Mouse (Mus musculus): Measurements from ENCODE around the gene Ndufs2. TPM values are rescaled to one million over a fixed set of nuclear protein-coding genes. Genes with fewer than 3 reads are reported as not detected.
A peak's percentile ranks its signal among the peaks of the same experiment; 100 is the strongest.

The Ndufs2 gene
- polyA plus RNA-seq, 1 experiment from 2014 or later: 264 TPM

DNA sequence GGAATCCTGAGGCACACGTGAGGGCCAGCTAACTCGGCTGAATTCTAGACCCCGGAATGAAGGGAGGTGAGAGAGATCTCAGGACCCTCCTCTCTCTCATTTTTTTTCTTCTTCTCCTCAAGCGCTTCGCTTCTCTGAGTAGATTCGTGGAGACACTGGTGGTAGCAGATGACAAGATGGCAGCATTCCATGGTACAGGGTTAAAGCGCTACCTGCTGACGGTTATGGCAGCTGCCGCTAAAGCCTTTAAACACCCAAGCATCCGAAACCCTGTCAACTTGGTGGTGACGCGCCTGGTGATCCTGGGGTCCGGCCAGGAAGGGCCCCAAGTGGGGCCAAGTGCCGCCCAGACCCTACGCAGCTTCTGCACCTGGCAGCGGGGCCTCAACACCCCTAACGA, 1.2 kb upstream of the Ndufs2 start:
- 46% methylated on average over 17 of the region's 17 CpGs for WGBS
- no peaks in the 10 kb centered on the region for H3K9me3 ChIP-seq (ENCODE audit: control insufficient read depth, low read length)
- DNase-seq (ENCODE audit: low spot score) (peak; percentile 36), ATAC-seq (ENCODE audit: insufficient number of reproducible peaks, low FRiP score, low TSS enrichment, low read depth) (no peak)
- peaks cover 3% of the 10 kb centered on the region for H3K36me3 ChIP-seq (ENCODE audit: control insufficient read depth, insufficient read depth, low read length)
- peaks cover 29% of the 10 kb centered on the region for H3K4me1 ChIP-seq (ENCODE audit: control insufficient read depth, insufficient read depth, low read length)
- H3K4me2 ChIP-seq (ENCODE audit: low read depth, severe bottlenecking): peak overlapping the region; percentile 66
- peak overlapping the region; percentile 83 for H3K27ac ChIP-seq (replicated peaks; ENCODE audit: low read depth, low read length)
- H3K4me3 ChIP-seq (ENCODE audit: low read depth, low read length): peak overlapping the region; percentile 24; the same call in 1 of the 2 replicates
- H3K27me3 ChIP-seq (ENCODE audit: control insufficient read depth, insufficient read depth, low read length): no peaks in the 10 kb centered on the region
- H3K9ac ChIP-seq (ENCODE audit: low read length): peak overlapping the region; percentile 61

DNA sequence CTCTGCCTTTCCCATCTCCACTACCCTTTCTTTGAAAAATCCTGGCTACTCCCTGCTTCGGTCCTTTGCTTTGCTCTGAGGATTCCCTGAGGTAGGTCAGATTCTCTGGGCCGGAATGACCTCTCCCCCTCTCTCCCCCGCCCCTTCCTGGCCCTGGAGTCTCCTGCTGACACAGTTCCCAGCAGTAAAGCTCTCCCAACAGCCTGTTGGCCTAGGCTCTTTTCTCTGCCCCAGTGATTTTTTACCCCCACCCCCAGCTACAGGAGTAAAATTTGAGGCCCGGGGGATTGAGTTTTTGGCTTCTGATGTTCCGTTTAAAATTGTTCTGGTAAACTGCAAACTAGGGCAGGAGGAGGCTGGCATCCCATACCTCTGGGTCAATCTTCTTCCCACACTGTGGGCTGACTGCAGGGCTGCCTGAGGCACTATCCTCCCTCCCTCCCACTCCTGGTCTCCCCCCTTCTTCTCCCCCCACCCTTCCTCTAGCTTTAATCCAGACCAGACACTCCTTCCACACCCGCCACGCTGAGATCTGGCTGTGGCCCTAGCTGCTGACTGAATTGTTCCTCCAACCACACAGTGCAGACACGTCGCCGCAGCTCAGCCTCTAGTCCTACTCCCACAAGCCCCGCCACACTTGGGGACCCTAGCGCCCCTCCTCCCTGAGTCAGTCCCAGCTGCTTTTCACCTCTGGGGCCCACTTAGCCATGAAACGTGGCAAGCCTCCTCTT, 571 bp upstream of the Ndufs2 start:
- Histone ChIP-seq H3K9me3 (ENCODE audit: control insufficient read depth, low read length) (no peaks in the 10 kb centered on the region), H3K9ac (ENCODE audit: low read length) (peak overlapping the region; percentile 61), H3K36me3 (ENCODE audit: control insufficient read depth, insufficient read depth, low read length) (peaks cover 3% of the 10 kb centered on the region), H3K27ac (replicated peaks; ENCODE audit: low read depth, low read length) (peak overlapping the region; percentile 83), H3K4me2 (ENCODE audit: low read depth, severe bottlenecking) (peak overlapping the region; percentile 66), H3K4me3 (ENCODE audit: low read depth, low read length) (peak overlapping the region; percentile 24), H3K4me1 (ENCODE audit: control insufficient read depth, insufficient read depth, low read length) (peaks cover 29% of the 10 kb centered on the region), H3K27me3 (ENCODE audit: control insufficient read depth, insufficient read depth, low read length) (no peaks in the 10 kb centered on the region)
- DNase-seq (ENCODE audit: low spot score) (peak; percentile 63), ATAC-seq (ENCODE audit: insufficient number of reproducible peaks, low FRiP score, low TSS enrichment, low read depth) (peak; percentile 36)
- 2% methylated on average over 13 of the region's 13 CpGs for WGBS

DNA sequence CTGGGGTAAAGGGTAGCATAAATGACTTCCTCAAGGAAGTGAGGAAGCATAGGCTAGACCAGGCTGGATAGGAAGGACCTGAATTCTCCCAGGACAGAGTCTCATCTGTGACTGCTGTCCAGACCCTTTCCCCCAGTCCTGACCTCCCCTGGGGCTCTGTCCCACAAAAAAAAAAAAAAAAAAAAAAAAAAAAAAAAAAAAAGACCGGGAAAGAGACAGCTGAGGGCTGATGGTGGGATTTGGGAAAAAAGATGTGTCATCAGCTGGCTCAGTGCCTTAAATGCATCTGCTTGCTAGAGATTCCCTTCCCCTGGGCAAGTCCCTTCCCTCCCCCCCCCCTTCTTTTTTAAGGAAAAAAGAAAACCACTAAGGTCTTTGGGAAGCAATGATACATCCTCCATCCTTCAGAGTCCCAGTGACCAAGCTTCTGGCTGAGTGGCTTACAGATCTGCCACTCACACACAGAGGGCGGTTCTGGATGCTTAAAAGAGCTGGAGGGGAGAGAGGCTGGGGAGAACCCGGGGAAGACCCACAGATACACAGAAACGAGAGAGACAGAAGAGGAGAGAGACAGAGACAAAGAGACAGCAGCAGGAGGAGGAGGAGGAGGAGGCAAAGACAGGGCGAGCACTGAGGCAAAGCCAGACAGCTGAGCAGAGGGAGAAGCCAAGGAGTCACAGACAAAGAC, 1.1 kb downstream of the Ndufs2 start, which contains the start of gene Adamts4:
Gene Adamts4 (plus strand): TSS at position 509 of the 688 bp plus-strand sequence.
- 21% methylated on average over 5 of the region's 5 CpGs for WGBS
- DNase-seq (ENCODE audit: low spot score) (peak; percentile 70), ATAC-seq (ENCODE audit: insufficient number of reproducible peaks, low FRiP score, low TSS enrichment, low read depth) (no peak)

DNA sequence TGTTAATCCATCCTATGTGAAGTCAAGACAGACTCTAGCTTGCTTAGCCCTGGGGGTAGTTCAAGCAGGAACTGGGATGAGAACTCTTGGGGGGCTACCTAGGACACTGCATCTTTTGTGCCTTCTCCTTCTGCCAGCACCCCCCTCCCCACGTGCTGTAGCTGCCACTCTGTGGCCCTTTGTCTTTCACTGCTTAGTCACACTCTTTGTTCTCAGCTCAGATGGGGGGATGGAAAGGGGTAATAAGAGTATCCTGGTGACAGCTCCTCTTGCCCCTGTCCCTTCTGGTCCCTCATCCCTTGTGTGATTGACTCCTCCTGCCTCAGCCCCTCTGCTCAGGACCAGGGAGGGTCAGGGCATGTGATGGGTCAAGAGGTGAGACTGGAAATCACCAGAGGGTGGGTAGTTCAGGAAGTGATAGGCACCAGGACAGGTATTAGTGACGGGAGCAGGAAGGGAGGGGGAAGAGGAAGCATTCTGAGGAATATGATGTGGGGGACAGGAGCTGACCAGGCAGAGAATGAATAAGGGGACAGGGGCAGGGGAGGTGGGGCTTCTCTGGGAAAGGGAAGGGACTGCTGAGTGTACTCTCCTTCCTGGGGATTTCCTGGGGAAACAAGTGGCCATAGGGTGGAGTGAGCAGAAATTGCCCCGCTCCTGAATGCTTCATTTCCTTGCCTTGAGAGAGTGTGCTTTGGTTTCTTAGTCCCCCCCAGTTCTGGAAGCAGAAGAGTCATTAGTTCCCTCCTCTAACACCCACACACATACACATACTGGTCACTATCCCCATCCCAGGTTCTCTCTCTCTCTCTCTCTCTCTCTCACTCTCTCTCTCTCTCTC, 2.6 kb downstream of the Ndufs2 start:
- Histone ChIP-seq H3K4me3 (ENCODE audit: low read depth, low read length) (no peak overlapping the region), H3K4me1 (ENCODE audit: control insufficient read depth, insufficient read depth, low read length) (peaks cover 35% of the 10 kb centered on the region), H3K9ac (ENCODE audit: low read length) (peak overlapping the region; percentile 30; the same call in 1 of the 2 replicates), H3K4me2 (ENCODE audit: low read depth, severe bottlenecking) (no peak overlapping the region), H3K27ac (replicated peaks; ENCODE audit: low read depth, low read length) (peak overlapping the region; percentile 74), H3K36me3 (ENCODE audit: control insufficient read depth, insufficient read depth, low read length) (peaks cover 4% of the 10 kb centered on the region; the same call in 1 of the 2 replicates), H3K27me3 (ENCODE audit: control insufficient read depth, insufficient read depth, low read length) (no peaks in the 10 kb centered on the region), H3K9me3 (ENCODE audit: control insufficient read depth, low read length) (no peaks in the 10 kb centered on the region)
- no peak for DNase-seq (ENCODE audit: low spot score)
- whole genome bisulfite sequencing: 33% methylated on average over 3 of the region's 3 CpGs
- no peak for ATAC-seq (ENCODE audit: insufficient number of reproducible peaks, low FRiP score, low TSS enrichment, low read depth)

More for the DNA sequence above, 1.1 kb downstream of the Ndufs2 start, which contains the start of gene Adamts4:
- peaks cover 35% of the 10 kb centered on the region for H3K4me1 ChIP-seq (ENCODE audit: control insufficient read depth, insufficient read depth, low read length)
- H3K9me3 ChIP-seq (ENCODE audit: control insufficient read depth, low read length): no peaks in the 10 kb centered on the region
- no peaks in the 10 kb centered on the region for H3K27me3 ChIP-seq (ENCODE audit: control insufficient read depth, insufficient read depth, low read length)
- H3K4me3 ChIP-seq (ENCODE audit: low read depth, low read length): peak within 1 kb of the TSS; percentile 24
- H3K27ac ChIP-seq (replicated peaks; ENCODE audit: low read depth, low read length): peak within 1 kb of the TSS; percentile 83
- H3K4me2 ChIP-seq (ENCODE audit: low read depth, severe bottlenecking): peak within 1 kb of the TSS; percentile 66
- H3K9ac ChIP-seq (ENCODE audit: low read length): peak within 1 kb of the TSS; percentile 1
- peaks cover 4% of the 10 kb centered on the region for H3K36me3 ChIP-seq (ENCODE audit: control insufficient read depth, insufficient read depth, low read length)

DNA sequence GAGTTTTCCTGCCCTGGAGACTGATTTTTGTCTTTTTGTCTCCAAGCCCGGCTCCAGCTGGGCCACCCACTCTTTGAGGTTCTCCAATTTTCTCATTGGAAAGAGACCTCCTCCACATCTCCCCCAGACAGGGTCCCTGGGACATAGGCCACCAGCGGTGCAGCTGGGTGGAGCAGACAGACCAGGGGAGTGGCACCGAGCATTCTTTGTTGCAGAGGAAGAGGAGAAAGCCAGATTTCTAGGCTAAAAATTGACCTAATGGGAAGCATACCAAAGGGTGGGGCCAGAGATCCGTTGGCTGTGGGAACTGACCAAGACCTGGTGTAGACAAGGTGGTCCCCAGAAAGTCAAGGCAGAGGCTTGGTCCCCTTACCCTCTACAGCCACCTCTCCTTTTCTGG, 3.3 kb downstream of the Ndufs2 start:
- peak overlapping the region; percentile 75; the same call in 1 of the 2 replicates for H3K4me3 ChIP-seq (ENCODE audit: low read depth, low read length)

DNA sequence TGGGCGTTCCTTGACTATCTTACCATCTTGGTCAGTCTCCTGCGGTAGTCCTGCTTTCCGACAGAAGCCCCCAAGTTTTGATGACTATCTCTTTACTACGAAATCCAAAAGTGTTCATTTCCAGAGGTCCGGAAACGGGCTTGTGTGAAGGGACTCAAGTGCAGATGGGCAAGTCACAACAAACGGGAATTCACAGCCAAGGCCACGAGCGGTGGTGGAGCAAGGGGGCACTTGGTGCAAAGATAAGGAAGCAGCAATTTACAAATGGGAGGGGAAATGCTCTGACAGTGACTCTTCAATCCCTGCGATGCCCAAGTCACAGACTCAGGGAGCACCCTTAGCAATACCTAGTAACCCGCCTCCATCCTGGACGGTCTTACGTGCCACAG, 3.7 kb downstream of the Ndufs2 start:
- Histone ChIP-seq H3K27me3 (ENCODE audit: control insufficient read depth, insufficient read depth, low read length) (no peaks in the 10 kb centered on the region), H3K9me3 (ENCODE audit: control insufficient read depth, low read length) (no peaks in the 10 kb centered on the region), H3K4me2 (ENCODE audit: low read depth, severe bottlenecking) (peak overlapping the region; percentile 56), H3K4me3 (ENCODE audit: low read depth, low read length) (peak overlapping the region; percentile 75), H3K27ac (replicated peaks; ENCODE audit: low read depth, low read length) (peak overlapping the region; percentile 74), H3K36me3 (ENCODE audit: control insufficient read depth, insufficient read depth, low read length) (peaks cover 6% of the 10 kb centered on the region; the same call in 1 of the 2 replicates), H3K9ac (ENCODE audit: low read length) (peak overlapping the region; percentile 51), H3K4me1 (ENCODE audit: control insufficient read depth, insufficient read depth, low read length) (peaks cover 31% of the 10 kb centered on the region)
- DNase-seq (ENCODE audit: low spot score) (no peak), ATAC-seq (ENCODE audit: insufficient number of reproducible peaks, low FRiP score, low TSS enrichment, low read depth) (no peak)
- WGBS: 9% methylated on average over 13 of the region's 13 CpGs

More for the DNA sequence above, 3.3 kb downstream of the Ndufs2 start:
- no peaks in the 10 kb centered on the region for H3K9me3 ChIP-seq (ENCODE audit: control insufficient read depth, low read length)
- peak overlapping the region; percentile 30; the same call in 1 of the 2 replicates for H3K9ac ChIP-seq (ENCODE audit: low read length)
- peaks cover 35% of the 10 kb centered on the region for H3K4me1 ChIP-seq (ENCODE audit: control insufficient read depth, insufficient read depth, low read length)
- ATAC-seq (ENCODE audit: insufficient number of reproducible peaks, low FRiP score, low TSS enrichment, low read depth) (no peak), DNase-seq (ENCODE audit: low spot score) (no peak)
- H3K4me2 ChIP-seq (ENCODE audit: low read depth, severe bottlenecking): peak overlapping the region; percentile 56
- peaks cover 4% of the 10 kb centered on the region; the same call in 1 of the 2 replicates for H3K36me3 ChIP-seq (ENCODE audit: control insufficient read depth, insufficient read depth, low read length)
- H3K27me3 ChIP-seq (ENCODE audit: control insufficient read depth, insufficient read depth, low read length): no peaks in the 10 kb centered on the region
- peak overlapping the region; percentile 74 for H3K27ac ChIP-seq (replicated peaks; ENCODE audit: low read depth, low read length)
- WGBS: 37% methylated on average over 4 of the region's 4 CpGs

DNA sequence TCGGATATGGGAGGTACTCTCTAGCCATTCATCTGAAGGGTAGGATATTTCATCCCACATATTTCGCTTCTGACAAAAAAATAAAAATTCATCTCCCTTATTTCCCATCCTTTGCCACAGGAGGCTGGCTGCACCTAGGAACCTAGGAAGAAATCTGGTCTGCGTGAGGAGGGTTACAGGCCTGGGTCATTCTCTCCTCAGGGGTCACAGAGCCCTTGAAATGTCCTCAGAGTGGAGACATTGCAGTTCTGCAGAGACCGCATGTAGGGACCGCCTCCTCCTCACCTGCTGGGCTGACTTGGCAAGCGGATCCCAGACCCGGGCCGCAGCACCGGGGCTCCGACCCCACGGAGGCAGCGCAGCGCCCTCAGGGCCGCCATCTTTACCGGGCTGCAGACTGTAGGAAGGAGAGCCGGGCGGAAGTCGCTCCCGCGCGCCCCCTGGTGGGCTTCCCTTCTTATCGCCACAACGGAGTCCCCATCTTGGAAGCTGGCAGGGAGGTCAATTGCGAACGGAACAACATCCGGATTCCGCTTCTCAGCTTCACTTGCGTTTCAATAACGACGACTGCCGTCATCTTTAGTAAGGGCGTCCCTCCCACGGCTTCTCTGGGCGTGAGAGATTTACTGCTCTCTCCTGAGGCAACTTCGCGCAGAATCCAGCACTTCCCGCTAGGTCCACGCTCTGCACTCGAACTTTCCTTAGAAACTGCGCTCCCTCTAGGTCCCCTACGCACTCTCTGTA, 4.3 kb downstream of the Ndufs2 start:
- Histone ChIP-seq H3K4me2 (ENCODE audit: low read depth, severe bottlenecking) (peak overlapping the region; percentile 69), H3K9ac (ENCODE audit: low read length) (peak overlapping the region; percentile 88), H3K4me1 (ENCODE audit: control insufficient read depth, insufficient read depth, low read length) (peaks cover 27% of the 10 kb centered on the region), H3K27me3 (ENCODE audit: control insufficient read depth, insufficient read depth, low read length) (no peaks in the 10 kb centered on the region), H3K9me3 (ENCODE audit: control insufficient read depth, low read length) (no peaks in the 10 kb centered on the region), H3K27ac (replicated peaks; ENCODE audit: low read depth, low read length) (peak overlapping the region; percentile 74), H3K36me3 (ENCODE audit: control insufficient read depth, insufficient read depth, low read length) (peaks cover 6% of the 10 kb centered on the region; the same call in 1 of the 2 replicates), H3K4me3 (ENCODE audit: low read depth, low read length) (peak overlapping the region; percentile 75)
- peak; percentile 88 for ATAC-seq (ENCODE audit: insufficient number of reproducible peaks, low FRiP score, low TSS enrichment, low read depth)
- DNase-seq (ENCODE audit: low spot score): peak; percentile 98
- under 1% methylated on average over 41 of the region's 41 CpGs for WGBS

Data from limb, embryonic 11.5 days (tissue).